Mouse (Mus musculus) neural tube, embryonic 11.5 days (tissue): Measurements from ENCODE around the gene Zbtb7b. TPM values are rescaled to one million over a fixed set of nuclear protein-coding genes. Genes with fewer than 3 reads are reported as not detected.

Experiments used
- ATAC-seq: fragments of 200-750 bp; cut with Nextera tagmentation; 2 replicates; pipeline ENCODE4 v1.8.0; 2017; ENCODE audit warnings: moderate number of reproducible peaks, mild to moderate bottlenecking, moderate TSS enrichment, moderate library complexity; ENCODE audit not compliant: insufficient read depth, low FRiP score, low TSS enrichment
- DNase-seq: peaks from one replicate; pipeline ENCODE4 v3.0.0-alpha.2; 2015; ENCODE audit warnings: low spot score
- H3K27ac ChIP-seq: fragments of 300-500 bp; sonication (generic); 2 replicates; pipeline ENCODE4 v1.5.1; 2014; ENCODE audit warnings: low read depth, mild to moderate bottlenecking, low read length
- H3K27me3 ChIP-seq: fragments of 300-500 bp; sonication (generic); 2 replicates; pipeline ENCODE4 v1.6.1; 2014; ENCODE audit warnings: mild to moderate bottlenecking, low read length, mixed read lengths; ENCODE audit not compliant: control insufficient read depth, insufficient read depth
- H3K36me3 ChIP-seq: fragments of 300-500 bp; sonication (generic); 2 replicates; pipeline ENCODE4 v1.6.1; 2014; ENCODE audit warnings: mild to moderate bottlenecking, low read length, moderate library complexity, mixed read lengths; ENCODE audit not compliant: control insufficient read depth, insufficient read depth
- H3K4me1 ChIP-seq: fragments of 300-500 bp; sonication (generic); 2 replicates; pipeline ENCODE4 v1.6.1; 2014; ENCODE audit warnings: low read length, mixed read lengths; ENCODE audit not compliant: control insufficient read depth, insufficient read depth
- H3K4me2 ChIP-seq: fragments of 300-500 bp; sonication (generic); 2 replicates; pipeline ENCODE4 v1.6.1; 2014; ENCODE audit warnings: low read depth, mild to moderate bottlenecking, moderate library complexity
- H3K4me3 ChIP-seq: fragments of 300-500 bp; sonication (generic); 2 replicates; pipeline ENCODE4 v1.5.1; 2014; ENCODE audit warnings: low read depth, low read length
- H3K9ac ChIP-seq: fragments of 300-500 bp; sonication (generic); 2 replicates; pipeline ENCODE4 v1.6.1; 2014; ENCODE audit warnings: mild to moderate bottlenecking, low read length
- H3K9me3 ChIP-seq: fragments of 300-500 bp; sonication (generic); 2 replicates; pipeline ENCODE4 v1.6.1; 2016; ENCODE audit warnings: low read length; ENCODE audit not compliant: control insufficient read depth
- WGBS: fragments of 180-500 bp; shearing (Covaris S2); extraction: QIAGEN DNeasy Blood & Tissue Kit; methylation state at CpG from one replicate; pipeline ENCODE4 v1.1.7; 2014; 5-methylcytosine and 5-hydroxymethylcytosine counted together
- polyA plus RNA-seq: library from polyadenylated mRNA; unstranded; fragments of >200 nt; fragmentation: Nextera tagmentation; extraction: Ambion mirVana; gene quantifications from 2 replicates; pipeline ENCODE4 v1.2.1, GENCODE M21; 2014

Gene Zbtb7b
- polyA plus RNA-seq, 1 experiment from 2014 or later = 0.25 TPM

DNA sequence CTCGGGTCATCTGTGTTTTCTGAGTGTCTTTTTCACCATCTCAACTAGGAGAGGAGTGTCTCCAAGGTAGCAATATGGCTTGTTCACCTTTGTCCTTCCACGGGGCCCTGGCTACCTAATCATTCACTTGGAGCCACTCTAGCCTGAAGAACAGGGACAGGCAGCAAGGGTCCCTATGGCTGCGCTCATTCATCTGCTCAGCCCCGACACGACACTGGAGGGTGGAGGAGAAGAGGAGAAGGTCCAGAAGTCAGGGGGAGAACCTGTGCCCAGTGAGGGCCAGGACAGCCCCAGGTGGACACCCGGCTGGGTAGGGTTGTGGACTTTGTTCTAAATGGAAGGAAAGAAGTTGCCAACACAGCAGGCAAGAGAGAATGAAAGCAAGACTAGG is 39.1 kb downstream of the Zbtb7b start:
- Histone ChIP-seq H3K9me3 (no peaks in the 10 kb centered on the region), H3K4me1 (no peaks in the 10 kb centered on the region), H3K27me3 (no peaks in the 10 kb centered on the region; the same call in 1 of the 2 replicates), H3K9ac (no peak overlapping the region), H3K4me3 (no peak overlapping the region), H3K4me2 (no peak overlapping the region), H3K27ac (no peak overlapping the region), H3K36me3 (no peaks in the 10 kb centered on the region)
- WGBS = 90% methylated on average over 6 of the region's 6 CpGs
- ATAC-seq (no peak), DNase-seq (no peak)

- 20% methylated on average over 5 of the region's 5 CpGs for WGBS
- ATAC-seq = 0 out of 2 replicates have a peak, but pooled peaks have one; percentile 39
- H3K27me3 ChIP-seq = no peaks in the 10 kb centered on the region; the same call in 1 of the 2 replicates
Observed at GRCm38 (mm10) chr3:89354816-89355511, 39.6 kb downstream of the Zbtb7b start.

GRCm38 (mm10) chr3:89351271-89351670 is 43.3 kb downstream of the Zbtb7b start:
- WGBS = 68% methylated on average over 5 of the region's 5 CpGs
- H3K4me2 ChIP-seq = no peak overlapping the region
- DNase-seq (no peak), ATAC-seq (no peak)
- no peak overlapping the region for H3K27ac ChIP-seq
- H3K4me1 ChIP-seq = peaks cover 7% of the 10 kb centered on the region
- H3K4me3 ChIP-seq = no peak overlapping the region
- no peaks in the 10 kb centered on the region for H3K9me3 ChIP-seq
- H3K27me3 ChIP-seq = peaks cover 7% of the 10 kb centered on the region; the same call in 1 of the 2 replicates
- H3K9ac ChIP-seq = no peak overlapping the region
- no peaks in the 10 kb centered on the region for H3K36me3 ChIP-seq

More at GRCm38 (mm10) chr3:89354816-89355511, 39.6 kb downstream of the Zbtb7b start:
- H3K9me3 ChIP-seq = no peaks in the 10 kb centered on the region
- H3K4me2 ChIP-seq = no peak overlapping the region
- H3K4me1 ChIP-seq = peaks cover 3% of the 10 kb centered on the region; the same call in 1 of the 2 replicates
- H3K9ac ChIP-seq = no peak overlapping the region
- DNase-seq = peak; percentile 81
- no peak overlapping the region for H3K4me3 ChIP-seq
- H3K27ac ChIP-seq = no peak overlapping the region
- H3K36me3 ChIP-seq = no peaks in the 10 kb centered on the region

DNA sequence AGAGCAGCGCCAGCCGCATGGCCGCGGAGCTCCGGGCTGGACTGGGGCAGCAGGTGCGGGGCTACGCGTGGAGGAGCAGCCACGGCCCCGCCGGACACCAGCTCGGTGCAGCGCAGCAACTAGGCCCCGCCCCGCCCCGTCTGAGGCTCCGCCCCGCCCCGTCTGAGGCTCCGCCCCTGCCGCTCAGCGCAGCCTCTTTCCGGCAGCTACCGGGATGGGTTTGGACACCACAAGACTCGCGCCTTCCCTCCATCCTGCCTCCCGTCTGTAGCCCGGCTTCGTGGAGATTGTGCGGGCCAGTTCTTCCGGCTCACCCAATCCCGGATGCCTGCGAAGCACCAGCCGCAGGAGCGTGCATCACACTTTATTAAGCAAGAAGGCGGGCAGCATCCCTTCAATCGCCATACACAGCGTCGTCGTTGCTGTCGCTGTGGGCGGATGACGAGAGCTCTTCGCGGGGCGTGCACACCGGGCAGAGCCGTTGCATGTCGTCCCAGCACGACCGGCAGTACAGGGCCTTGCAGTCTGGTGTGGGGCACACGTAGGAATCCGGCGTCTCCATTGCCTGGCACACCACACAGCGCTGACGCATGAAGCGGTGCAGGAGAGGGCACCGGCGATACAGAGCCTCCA is 44.6 kb downstream of the Zbtb7b start, which contains the start of gene Adam15:
TSS of gene Adam15 (minus strand) at position 128 of the 633 bp plus-strand sequence.
- Histone ChIP-seq H3K27ac (0 out of 2 replicates have a peak within 1 kb of the TSS, but pooled peaks have one; percentile 42), H3K9ac (peak within 1 kb of the TSS; percentile 60), H3K27me3 (peaks cover 7% of the 10 kb centered on the region; the same call in 1 of the 2 replicates), H3K4me2 (peak within 1 kb of the TSS; percentile 94), H3K4me1 (peaks cover 7% of the 10 kb centered on the region), H3K36me3 (no peaks in the 10 kb centered on the region), H3K4me3 (peak within 1 kb of the TSS; percentile 55), H3K9me3 (no peaks in the 10 kb centered on the region)
- DNase-seq (peak; percentile 91), ATAC-seq (peak; percentile 90)
- under 1% methylated on average over 51 of the region's 59 CpGs for WGBS

DNA sequence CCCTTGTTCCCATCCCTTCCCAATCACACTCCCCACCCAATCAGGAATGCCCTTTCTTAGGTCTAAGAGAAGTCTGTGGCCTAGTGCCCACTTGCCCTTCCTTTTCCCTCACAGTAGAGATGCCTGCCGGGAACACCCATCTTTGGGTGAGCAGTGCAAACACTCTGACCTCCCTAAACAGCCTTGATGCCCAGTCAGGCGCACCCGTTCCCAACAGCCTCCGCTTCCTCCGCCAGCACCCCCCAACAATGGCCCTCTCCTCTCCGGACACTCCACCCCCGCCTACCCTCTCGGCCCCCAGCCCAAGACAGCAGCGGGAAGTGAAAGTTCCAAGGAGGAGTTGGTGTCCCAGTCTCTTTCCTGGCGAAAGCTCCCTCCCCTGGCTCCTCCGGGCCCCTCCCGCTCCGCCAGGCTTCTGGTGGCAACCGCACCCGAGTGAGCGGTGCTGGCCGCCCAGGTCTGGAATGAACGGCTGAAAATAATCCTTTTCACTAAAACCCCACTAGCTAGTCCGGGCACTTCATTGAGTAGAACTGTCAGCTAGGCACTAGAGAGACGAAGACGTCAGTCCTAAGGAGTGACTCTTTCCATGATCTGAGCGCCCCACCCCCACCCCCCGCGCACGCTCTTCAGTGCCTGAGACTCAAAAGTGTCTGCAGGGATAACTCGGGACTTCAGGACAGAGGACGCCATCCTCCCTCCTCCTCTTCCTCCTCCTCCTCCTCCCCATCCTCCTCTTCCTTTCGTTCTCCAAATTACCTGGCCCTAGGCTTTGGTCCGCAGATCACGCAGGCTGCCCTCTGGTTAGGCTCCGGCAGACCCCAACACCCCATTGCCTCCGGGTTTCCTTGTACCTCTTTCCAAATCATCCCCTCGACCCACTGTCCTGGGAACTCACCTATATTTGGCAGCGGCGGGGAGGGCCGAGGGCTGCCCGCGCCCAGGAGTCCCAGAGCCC is 45.4 kb downstream of the Zbtb7b start:
- ATAC-seq = peak; percentile 17; the same call in 1 of the 2 replicates
- peaks cover 7% of the 10 kb centered on the region; the same call in 1 of the 2 replicates for H3K27me3 ChIP-seq
- WGBS = under 1% methylated on average over 38 of the region's 38 CpGs
- no peaks in the 10 kb centered on the region for H3K9me3 ChIP-seq
- no peak overlapping the region for H3K27ac ChIP-seq
- peak overlapping the region; percentile 94 for H3K4me2 ChIP-seq
- peak overlapping the region; percentile 58 for H3K9ac ChIP-seq
- H3K36me3 ChIP-seq = no peaks in the 10 kb centered on the region; the same call in 1 of the 2 replicates
- peak overlapping the region; percentile 55 for H3K4me3 ChIP-seq
- peaks cover 7% of the 10 kb centered on the region for H3K4me1 ChIP-seq
- peak; percentile 49 for DNase-seq

GRCm38 (mm10) chr3:89347916-89348315 is 46.7 kb downstream of the Zbtb7b start:
- H3K4me3 ChIP-seq = no peak overlapping the region
- no peak overlapping the region for H3K27ac ChIP-seq
- peaks cover 2% of the 10 kb centered on the region; the same call in 1 of the 2 replicates for H3K36me3 ChIP-seq
- no peaks in the 10 kb centered on the region for H3K9me3 ChIP-seq
- peaks cover 7% of the 10 kb centered on the region; the same call in 1 of the 2 replicates for H3K27me3 ChIP-seq
- peaks cover 7% of the 10 kb centered on the region for H3K4me1 ChIP-seq
- no peak overlapping the region for H3K9ac ChIP-seq
- DNase-seq (no peak), ATAC-seq (no peak)
- no peak overlapping the region; the same call in 1 of the 2 replicates for H3K4me2 ChIP-seq
- WGBS = 41% methylated on average over 1 of the region's 1 CpGs

GRCm38 (mm10) chr3:89346815-89347540 is 47.6 kb downstream of the Zbtb7b start:
- no peaks in the 10 kb centered on the region for H3K9me3 ChIP-seq
- H3K27ac ChIP-seq = no peak overlapping the region
- peaks cover 7% of the 10 kb centered on the region for H3K4me1 ChIP-seq
- WGBS = 85% methylated on average over 10 of the region's 10 CpGs
- H3K36me3 ChIP-seq = peaks cover 2% of the 10 kb centered on the region; the same call in 1 of the 2 replicates
- H3K4me2 ChIP-seq = no peak overlapping the region
- H3K4me3 ChIP-seq = no peak overlapping the region
- H3K9ac ChIP-seq = no peak overlapping the region
- H3K27me3 ChIP-seq = peaks cover 7% of the 10 kb centered on the region; the same call in 1 of the 2 replicates
- no peak for ATAC-seq
- DNase-seq = no peak
